Mouse (Mus musculus): ENCODE measurements around the gene Smg7.

DNA sequence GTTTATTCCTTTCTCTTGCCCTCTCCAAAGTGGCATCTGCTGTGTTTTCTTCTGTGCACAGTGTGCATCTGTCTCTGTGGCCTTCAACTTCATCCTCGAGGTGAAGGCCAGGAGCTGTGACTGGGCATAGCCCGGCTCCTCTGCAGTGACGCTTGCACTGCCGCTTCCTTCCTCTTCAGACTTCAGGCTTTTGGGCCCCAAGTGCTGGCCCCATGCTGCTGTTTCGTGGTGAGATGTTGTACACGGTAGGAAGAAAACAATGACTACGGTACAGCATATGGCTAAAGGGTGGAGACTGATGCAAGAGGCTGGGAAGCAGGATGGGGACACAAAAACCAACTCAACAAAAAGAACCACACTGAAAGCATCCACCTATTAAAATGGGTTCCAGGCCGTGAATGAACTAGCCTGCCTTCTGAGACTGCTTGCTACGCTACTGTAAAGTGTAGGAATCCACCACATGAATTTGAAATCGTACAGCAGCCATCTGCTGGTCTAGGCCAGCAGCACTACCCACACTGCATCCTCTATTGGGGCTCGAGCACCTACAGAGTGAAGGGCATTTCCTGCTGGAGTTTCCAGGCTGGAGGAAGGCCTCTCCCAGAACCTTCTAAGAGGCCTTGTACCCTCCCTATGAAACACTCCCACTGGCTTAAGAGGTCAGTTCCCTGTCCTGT is 64.3 kb downstream of the Smg7 start:
- TF ChIP-seq CTCF (IDR thresholded peaks at IDR 0.05; ENCODE audit: low read depth, low read length) (no peak), EP300 (IDR thresholded peaks at IDR 0.05; ENCODE audit: insufficient read depth, low read depth, low read length) (no peak), POLR2A (IDR thresholded peaks at IDR 0.05; ENCODE audit: insufficient read depth, low read length) (no peak)

All from ES-Bruce4 (cell line).